Mouse (Mus musculus) G1E-ER4 (cell line): ENCODE measurements at regions not wholly inside any gene's neighbourhood (a gene's known extent, or its start where the extent isn't known, plus 50 kb on each side); places are given as distances from the start of the nearest gene placed in this dataset.

Experiments
- GATA1 ChIP-seq: IDR thresholded peaks from one replicate; pipeline ENCODE4 v1.8.0; 2012; ENCODE audit warnings: low read length, inconsistent platforms

- TF ChIP-seq GATA1: no peak
Observed at GRCm38 (mm10) chr15:15443271-15443670, 1285.3 kb upstream of the Cdh9 start.

GRCm38 (mm10) chr15:15477702-15478101 is 1250.9 kb upstream of the Cdh9 start:
- TF ChIP-seq GATA1: peak; percentile 74

- no peak for TF ChIP-seq GATA1
Observed at GRCm38 (mm10) chr15:15500276-15500675, 1228.3 kb upstream of the Cdh9 start.

- TF ChIP-seq GATA1: no peak
Observed at GRCm38 (mm10) chr15:15538944-15539343, 1189.6 kb upstream of the Cdh9 start.

- no peak for TF ChIP-seq GATA1
Observed at GRCm38 (mm10) chr15:15559148-15559752, 1169.3 kb upstream of the Cdh9 start.

GRCm38 (mm10) chr15:15582300-15582880 is 1146.2 kb upstream of the Cdh9 start:
- TF ChIP-seq GATA1: no peak

GRCm38 (mm10) chr15:15617976-15618375 is 1110.6 kb upstream of the Cdh9 start:
- no peak for TF ChIP-seq GATA1

- TF ChIP-seq GATA1: no peak
Observed at GRCm38 (mm10) chr15:15629304-15629703, 1099.3 kb upstream of the Cdh9 start.

GRCm38 (mm10) chr15:15630283-15630682 is 1098.3 kb upstream of the Cdh9 start:
- TF ChIP-seq GATA1: no peak

GRCm38 (mm10) chr15:15637130-15637529 is 1091.4 kb upstream of the Cdh9 start:
- no peak for TF ChIP-seq GATA1

- no peak for TF ChIP-seq GATA1
Observed at GRCm38 (mm10) chr15:15648734-15649133, 1079.8 kb upstream of the Cdh9 start.

- no peak for TF ChIP-seq GATA1
Observed at GRCm38 (mm10) chr15:15666744-15667143, 1061.8 kb upstream of the Cdh9 start.

GRCm38 (mm10) chr15:15692713-15693112 is 1035.8 kb upstream of the Cdh9 start:
- no peak for TF ChIP-seq GATA1

GRCm38 (mm10) chr15:15716694-15717093 is 1011.9 kb upstream of the Cdh9 start:
- TF ChIP-seq GATA1: no peak

- TF ChIP-seq GATA1: no peak
Observed at GRCm38 (mm10) chr15:15741987-15742386, 986.6 kb upstream of the Cdh9 start.

GRCm38 (mm10) chr15:15743011-15743410 is 985.5 kb upstream of the Cdh9 start:
- no peak for TF ChIP-seq GATA1
